Mouse (Mus musculus): ENCODE results near the gene Snrpb2.

Snrpb2 gene

DNA sequence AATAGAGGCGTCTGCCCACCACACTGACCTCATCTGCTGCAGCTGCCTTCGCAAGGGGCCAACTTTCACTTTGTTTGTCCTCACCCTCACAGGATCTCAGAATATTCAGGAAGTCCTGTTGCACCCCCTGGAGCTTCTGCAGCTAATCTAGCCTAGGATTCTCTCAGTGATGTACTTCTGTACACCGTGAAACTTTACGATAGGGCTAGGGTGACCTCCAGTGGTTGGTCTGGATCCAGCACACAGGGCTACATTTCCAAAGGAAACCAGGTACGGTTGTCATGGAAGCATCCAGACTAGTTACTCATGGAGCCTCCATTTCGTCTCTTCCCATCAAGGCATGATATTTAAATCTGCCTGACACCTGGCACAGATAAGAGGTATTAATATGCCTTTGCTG, 30.9 kb downstream of the Snrpb2 start:
- DNase-seq (ENCODE audit: low read depth, low spot score) = no peak

DNA sequence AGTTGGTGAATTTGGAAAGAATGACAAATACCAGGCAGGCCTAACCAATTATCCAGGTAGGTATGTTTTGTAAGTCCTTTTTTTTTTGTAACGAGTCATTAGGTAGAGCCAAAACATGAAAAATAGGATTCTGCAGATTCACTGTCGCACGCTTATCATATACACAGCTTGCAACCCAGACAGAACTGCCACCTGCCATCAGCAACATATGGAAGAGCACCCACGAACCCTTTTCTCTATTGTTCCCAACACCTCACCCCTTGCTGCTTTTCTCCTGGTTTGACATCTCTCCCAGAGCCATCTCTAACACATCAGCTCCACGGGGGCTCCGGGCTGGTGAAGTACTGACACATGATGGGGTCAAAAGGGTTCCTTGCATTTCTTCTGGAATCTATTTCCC, 31.9 kb downstream of the Snrpb2 start:
- no peak for DNase-seq (ENCODE audit: low read depth, low spot score)

DNA sequence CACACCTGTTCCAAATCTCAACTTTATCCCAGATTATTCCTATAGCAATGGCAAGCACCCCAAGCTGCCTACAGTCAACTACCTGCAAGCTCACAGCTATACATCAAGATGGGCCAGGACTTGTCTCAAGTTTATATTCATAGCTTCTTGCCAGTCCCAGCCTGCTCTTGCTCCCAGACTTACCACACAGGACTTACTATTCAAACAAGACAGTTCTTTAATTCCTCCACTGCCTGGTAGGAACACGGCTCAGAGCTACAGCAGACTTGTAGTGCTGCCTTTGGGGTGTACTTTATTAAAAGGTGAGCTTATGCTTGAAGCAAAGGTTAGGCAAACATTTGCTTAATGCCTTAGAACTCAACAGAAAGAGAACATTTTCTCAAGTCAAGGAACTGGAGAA, 34.3 kb downstream of the Snrpb2 start:
- no peak for DNase-seq (ENCODE audit: low read depth, low spot score)

DNA sequence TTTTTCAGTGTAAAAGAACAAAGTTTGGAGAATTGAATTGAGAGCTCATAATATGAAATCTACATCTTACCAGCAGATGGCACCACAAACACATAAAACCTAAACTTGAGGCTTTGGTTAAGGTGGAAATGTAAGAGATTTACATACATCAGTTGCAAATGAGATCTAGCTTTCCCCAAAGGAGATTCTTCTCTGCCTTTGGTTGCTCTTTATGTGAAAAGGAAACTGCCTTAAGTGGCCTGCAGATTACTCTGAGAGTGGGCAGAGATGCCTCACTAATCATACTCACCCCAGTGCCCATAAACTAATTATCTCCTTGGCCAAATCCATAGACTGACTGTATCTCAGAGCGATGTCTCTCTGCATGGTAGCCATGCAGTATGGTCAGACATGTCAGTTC, 51.0 kb downstream of the Snrpb2 start:
- DNase-seq (ENCODE audit: low read depth, low spot score) = no peak

DNA sequence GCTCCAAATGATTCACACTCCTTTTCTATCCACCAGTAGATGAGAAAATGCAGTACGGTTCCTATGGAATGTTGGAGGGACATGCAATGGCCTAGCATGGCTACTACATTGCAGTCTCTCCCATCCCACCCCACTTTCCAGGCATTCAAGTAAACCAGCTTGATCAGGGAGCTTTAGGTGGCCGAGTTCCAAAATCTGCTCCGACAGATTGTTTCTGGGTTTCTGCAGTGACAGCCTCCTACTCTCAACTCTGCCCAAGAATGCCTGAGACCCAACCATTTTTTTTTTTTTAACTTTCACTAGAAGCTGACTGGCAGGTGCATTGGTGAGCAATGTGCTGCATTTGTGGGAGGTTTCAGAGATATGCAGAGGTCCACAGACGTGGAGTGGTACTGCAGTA, 51.9 kb downstream of the Snrpb2 start:
- no peak for DNase-seq (ENCODE audit: low read depth, low spot score)

DNA sequence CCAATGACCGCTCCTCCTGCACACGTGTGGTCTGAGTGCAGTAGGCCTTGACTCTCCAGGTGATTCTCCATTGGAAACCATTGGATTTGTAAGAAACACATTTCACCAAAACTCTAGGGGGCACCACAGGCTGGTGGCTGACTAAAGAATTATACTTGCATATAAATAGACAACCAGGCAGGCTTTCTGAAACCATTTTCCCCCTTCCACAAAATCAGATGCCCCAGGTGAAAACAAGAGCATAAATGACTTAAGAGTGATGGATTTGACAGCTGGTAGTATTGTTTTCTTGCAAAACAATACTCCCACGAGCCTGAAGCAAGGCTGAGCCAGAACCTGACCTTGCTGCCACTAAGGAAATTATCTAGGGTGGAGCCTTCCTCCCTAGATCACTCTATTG, 54.6 kb downstream of the Snrpb2 start:
- no peak for DNase-seq (ENCODE audit: low read depth, low spot score)

DNA sequence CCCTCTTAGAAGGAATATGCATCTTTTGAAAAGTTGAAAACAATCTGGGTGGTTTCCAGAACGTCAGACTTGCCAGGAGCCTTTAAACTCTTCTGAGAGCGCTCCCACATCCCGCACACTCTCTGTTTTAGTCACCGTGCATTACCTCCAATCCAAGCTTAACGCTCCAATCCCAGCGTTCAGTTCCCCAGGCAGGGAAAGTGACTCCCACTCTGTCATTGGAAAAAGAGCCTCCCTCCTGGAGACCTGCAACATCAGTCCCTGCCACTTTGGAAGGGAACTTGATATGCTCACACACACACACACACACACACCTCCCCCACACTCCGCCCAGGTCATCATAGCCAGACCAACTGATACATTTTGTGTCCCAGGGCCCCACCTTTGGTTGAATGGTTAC, 55.4 kb downstream of the Snrpb2 start:
- DNase-seq (ENCODE audit: low read depth, low spot score) = no peak
